Mouse (Mus musculus) embryonic facial prominence, embryonic 10.5 days (tissue): ENCODE measurements at regions not wholly inside any gene's neighbourhood (a gene's known extent, or its start where the extent isn't known, plus 50 kb on each side); places are given as distances from the start of the nearest gene placed in this dataset.

Experiments used
- DNase-seq: peaks from one replicate; pipeline ENCODE4 v3.0.0-alpha.2; 2017; ENCODE audit warnings: low spot score
- H3K27ac ChIP-seq: fragments of 300-500 bp; sonication (generic); replicated peaks from 2 replicates; pipeline ENCODE4 v1.5.1; 2016; ENCODE audit warnings: mild to moderate bottlenecking
- H3K27me3 ChIP-seq: fragments of 300-500 bp; sonication (generic); replicated peaks from 2 replicates; pipeline ENCODE4 v1.6.1; 2016; ENCODE audit warnings: low read depth, mild to moderate bottlenecking; ENCODE audit not compliant: poor library complexity, severe bottlenecking
- H3K36me3 ChIP-seq: fragments of 300-500 bp; sonication (generic); replicated peaks from 2 replicates; pipeline ENCODE4 v1.6.1; 2016; ENCODE audit warnings: mild to moderate bottlenecking, moderate library complexity
- H3K4me1 ChIP-seq: fragments of 300-500 bp; sonication (generic); 2 replicates; pipeline ENCODE4 v1.6.1; 2016
- H3K4me3 ChIP-seq: fragments of 300-500 bp; sonication (generic); 2 replicates; pipeline ENCODE4 v1.5.1; 2016; ENCODE audit warnings: mild to moderate bottlenecking, moderate library complexity
- H3K9me3 ChIP-seq: fragments of 300-500 bp; sonication (generic); 2 replicates; pipeline ENCODE4 v1.6.1; 2016; ENCODE audit warnings: mild to moderate bottlenecking
- WGBS: fragments of 180-500 bp; shearing (Covaris S2); methylation state at CpG from one replicate; pipeline ENCODE4 v1.1.7; 2016; 5-methylcytosine and 5-hydroxymethylcytosine counted together

DNA sequence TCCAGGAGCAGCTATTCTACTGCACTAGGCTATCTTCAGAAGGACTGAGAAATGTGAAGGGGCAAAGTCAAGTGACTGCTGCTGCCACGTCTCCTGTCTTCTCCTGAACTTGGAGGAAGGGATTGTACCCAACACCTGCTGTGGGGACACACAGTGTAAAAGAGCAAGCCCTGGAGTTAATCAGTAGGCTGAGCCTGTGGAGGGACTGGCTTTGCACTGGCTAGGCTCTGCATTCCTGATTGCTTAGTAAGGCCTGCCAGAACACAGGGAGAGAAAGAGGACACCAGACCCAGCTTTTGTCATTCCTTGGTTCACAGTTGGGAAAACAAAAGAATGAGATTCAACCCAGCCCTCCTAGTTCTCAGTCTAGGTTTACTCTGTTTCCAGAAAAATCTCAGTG, 472.7 kb upstream of the Adamts9 start:
- Histone ChIP-seq H3K4me1 (peaks cover 4% of the 10 kb centered on the region; the same call in 1 of the 2 replicates), H3K9me3 (no peaks in the 10 kb centered on the region), H3K27me3 (no peaks in the 10 kb centered on the region), H3K36me3 (no peaks in the 10 kb centered on the region), H3K4me3 (no peak overlapping the region), H3K27ac (no peak overlapping the region)
- DNase-seq: no peak
- 33% methylated on average over 1 of the region's 1 CpGs for WGBS

DNA sequence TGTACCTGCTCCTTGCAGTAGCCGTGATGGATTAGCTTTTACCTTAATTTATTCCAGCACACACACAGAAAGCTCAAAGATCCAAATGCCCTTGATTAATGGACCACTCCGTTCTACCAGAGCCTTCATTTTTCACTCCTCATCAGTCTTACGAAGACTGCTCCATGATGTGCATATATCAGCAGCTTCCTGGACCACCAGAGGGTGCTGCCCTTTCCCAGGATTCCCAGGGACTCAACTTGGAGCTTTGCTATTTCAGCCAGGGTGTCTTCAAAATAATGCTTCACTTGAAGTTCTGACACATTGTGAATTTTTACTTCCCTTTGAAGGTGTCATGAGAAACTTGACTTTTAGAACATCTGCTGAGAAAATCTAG, 467.8 kb upstream of the Adamts9 start:
- H3K27me3 ChIP-seq: no peaks in the 10 kb centered on the region

GRCm38 (mm10) chr6:93410416-93411076, 467.3 kb upstream of the Adamts9 start:
- Histone ChIP-seq H3K9me3 (no peaks in the 10 kb centered on the region), H3K27ac (no peak overlapping the region), H3K4me3 (no peak overlapping the region), H3K36me3 (no peaks in the 10 kb centered on the region), H3K27me3 (no peaks in the 10 kb centered on the region), H3K4me1 (0 out of 2 replicates have a peak, but pooled peaks cover 3% of the 10 kb centered on the region)
- DNase-seq: no peak
- WGBS: 77% methylated on average over 5 of the region's 5 CpGs

More for the DNA sequence above, 467.8 kb upstream of the Adamts9 start:
- H3K4me1 ChIP-seq: peaks cover 7% of the 10 kb centered on the region; the same call in 1 of the 2 replicates
- 83% methylated on average over 3 of the region's 3 CpGs for WGBS
- no peak overlapping the region for H3K27ac ChIP-seq
- no peak for DNase-seq
- H3K9me3 ChIP-seq: no peaks in the 10 kb centered on the region
- no peaks in the 10 kb centered on the region for H3K36me3 ChIP-seq
- H3K4me3 ChIP-seq: no peak overlapping the region

GRCm38 (mm10) chr6:93398551-93398950, 455.3 kb upstream of the Adamts9 start:
- no peak for DNase-seq
- H3K36me3 ChIP-seq: no peaks in the 10 kb centered on the region
- WGBS: 86% methylated on average over 2 of the region's 2 CpGs
- H3K9me3 ChIP-seq: no peaks in the 10 kb centered on the region
- H3K4me3 ChIP-seq: no peak overlapping the region
- 0 out of 2 replicates have a peak, but pooled peaks cover 2% of the 10 kb centered on the region for H3K4me1 ChIP-seq
- H3K27ac ChIP-seq: no peak overlapping the region
- H3K27me3 ChIP-seq: no peaks in the 10 kb centered on the region

- Histone ChIP-seq H3K9me3 (no peaks in the 10 kb centered on the region), H3K27me3 (no peaks in the 10 kb centered on the region), H3K4me1 (0 out of 2 replicates have a peak, but pooled peaks cover 2% of the 10 kb centered on the region), H3K4me3 (no peak overlapping the region), H3K27ac (no peak overlapping the region), H3K36me3 (no peaks in the 10 kb centered on the region)
- 37% methylated on average over 5 of the region's 5 CpGs for WGBS
- DNase-seq: no peak
Observed at GRCm38 (mm10) chr6:93397074-93397473, 453.8 kb upstream of the Adamts9 start.

DNA sequence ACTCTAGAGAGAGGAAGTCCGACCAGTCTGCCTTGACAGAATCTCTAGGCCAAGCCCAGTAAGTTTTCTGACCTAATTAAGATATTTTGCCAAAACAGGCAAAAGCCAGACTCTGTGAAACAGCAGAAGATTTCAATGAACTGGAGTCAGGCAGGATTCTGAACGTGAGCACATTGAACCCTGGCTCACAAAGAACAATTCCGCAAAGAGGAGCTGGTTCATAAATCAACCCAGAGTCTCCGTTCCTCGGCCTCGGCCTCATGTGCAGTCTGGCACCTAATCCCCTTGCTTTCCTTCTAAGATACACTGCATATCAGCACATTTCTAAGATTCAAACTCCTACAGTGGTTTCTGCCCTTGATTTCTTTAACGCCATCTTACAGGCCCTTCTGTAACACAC, 452.7 kb upstream of the Adamts9 start:
- Histone ChIP-seq H3K4me1 (0 out of 2 replicates have a peak, but pooled peaks cover 2% of the 10 kb centered on the region), H3K4me3 (no peak overlapping the region), H3K27me3 (no peaks in the 10 kb centered on the region), H3K9me3 (no peaks in the 10 kb centered on the region), H3K36me3 (no peaks in the 10 kb centered on the region), H3K27ac (no peak overlapping the region)
- WGBS: 88% methylated on average over 7 of the region's 7 CpGs
- DNase-seq: no peak

- 74% methylated on average over 6 of the region's 6 CpGs for WGBS
- no peak overlapping the region for H3K27ac ChIP-seq
- no peak overlapping the region for H3K4me3 ChIP-seq
- no peaks in the 10 kb centered on the region for H3K27me3 ChIP-seq
- H3K4me1 ChIP-seq: 0 out of 2 replicates have a peak, but pooled peaks cover 2% of the 10 kb centered on the region
- DNase-seq: no peak
- no peaks in the 10 kb centered on the region for H3K36me3 ChIP-seq
- H3K9me3 ChIP-seq: no peaks in the 10 kb centered on the region
Observed at GRCm38 (mm10) chr6:93395296-93395695, 452.0 kb upstream of the Adamts9 start.

GRCm38 (mm10) chr6:93393551-93393950, 450.3 kb upstream of the Adamts9 start:
- no peaks in the 10 kb centered on the region for H3K36me3 ChIP-seq
- H3K9me3 ChIP-seq: no peaks in the 10 kb centered on the region
- no peak overlapping the region for H3K4me3 ChIP-seq
- no peak for DNase-seq
- H3K27ac ChIP-seq: no peak overlapping the region
- no peaks in the 10 kb centered on the region for H3K27me3 ChIP-seq
- H3K4me1 ChIP-seq: 0 out of 2 replicates have a peak, but pooled peaks cover 2% of the 10 kb centered on the region
- WGBS: 77% methylated on average over 5 of the region's 5 CpGs

GRCm38 (mm10) chr6:93392402-93392801, 449.1 kb upstream of the Adamts9 start:
- H3K4me1 ChIP-seq: 0 out of 2 replicates have a peak, but pooled peaks cover 2% of the 10 kb centered on the region
- DNase-seq: no peak
- H3K36me3 ChIP-seq: no peaks in the 10 kb centered on the region
- H3K9me3 ChIP-seq: no peaks in the 10 kb centered on the region
- H3K4me3 ChIP-seq: no peak overlapping the region
- WGBS: 85% methylated on average over 6 of the region's 6 CpGs
- H3K27me3 ChIP-seq: no peaks in the 10 kb centered on the region
- H3K27ac ChIP-seq: no peak overlapping the region

DNA sequence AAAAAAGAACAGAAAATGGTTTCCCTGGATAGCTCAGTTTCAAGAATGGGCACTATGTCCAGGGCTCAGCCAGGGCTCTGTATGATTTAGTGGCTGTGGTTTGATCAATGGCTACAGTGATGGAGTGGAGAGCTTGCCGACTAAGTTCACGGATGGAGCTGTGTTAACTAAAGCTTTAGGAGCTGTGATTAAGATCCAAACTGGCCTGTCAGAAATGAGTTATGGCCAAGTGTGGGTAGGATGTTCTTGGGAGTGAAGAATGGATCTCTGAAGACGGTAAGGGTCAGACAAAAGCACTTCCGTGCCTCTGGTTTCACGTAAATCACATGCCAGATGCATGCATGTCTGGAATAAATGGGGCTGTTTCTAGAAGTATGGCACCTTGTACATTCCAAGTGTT, 447.9 kb upstream of the Adamts9 start:
- Histone ChIP-seq H3K9me3 (no peaks in the 10 kb centered on the region), H3K27ac (no peak overlapping the region), H3K27me3 (no peaks in the 10 kb centered on the region), H3K36me3 (no peaks in the 10 kb centered on the region), H3K4me1 (0 out of 2 replicates have a peak, but pooled peaks cover 2% of the 10 kb centered on the region), H3K4me3 (no peak overlapping the region)
- DNase-seq: no peak
- WGBS: 91% methylated on average over 5 of the region's 5 CpGs

DNA sequence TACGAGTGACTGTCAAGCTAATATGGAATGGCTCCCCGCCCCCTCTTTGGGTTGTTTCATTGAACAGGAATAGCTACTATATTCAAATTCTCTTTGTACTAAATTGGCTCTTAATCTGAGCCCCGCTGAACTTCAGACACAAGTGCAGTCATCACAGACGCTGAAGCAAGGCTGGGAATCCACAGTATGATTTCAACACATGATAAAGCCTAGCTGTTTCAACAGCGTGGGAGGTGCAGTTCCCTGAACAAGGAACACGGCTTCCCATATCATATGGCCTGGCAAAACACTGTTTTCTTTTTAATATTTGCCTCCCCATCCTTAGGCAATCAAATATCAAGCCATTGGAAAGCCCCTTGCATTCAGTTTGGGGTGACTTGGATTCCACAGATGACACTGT, 428.0 kb upstream of the Adamts9 start:
- no peak overlapping the region for H3K27ac ChIP-seq
- H3K4me1 ChIP-seq: no peaks in the 10 kb centered on the region
- H3K9me3 ChIP-seq: no peaks in the 10 kb centered on the region
- H3K4me3 ChIP-seq: no peak overlapping the region
- H3K27me3 ChIP-seq: no peaks in the 10 kb centered on the region
- H3K36me3 ChIP-seq: no peaks in the 10 kb centered on the region
- DNase-seq: no peak
- 83% methylated on average over 6 of the region's 6 CpGs for WGBS

- Histone ChIP-seq H3K4me1 (no peaks in the 10 kb centered on the region), H3K36me3 (no peaks in the 10 kb centered on the region), H3K27me3 (no peaks in the 10 kb centered on the region), H3K4me3 (no peak overlapping the region), H3K9me3 (no peaks in the 10 kb centered on the region), H3K27ac (no peak overlapping the region)
- 62% methylated on average over 4 of the region's 4 CpGs for WGBS
- DNase-seq: no peak
Observed at GRCm38 (mm10) chr6:93363846-93364245, 420.6 kb upstream of the Adamts9 start.

GRCm38 (mm10) chr6:93353353-93354125, 410.2 kb upstream of the Adamts9 start:
- WGBS: 85% methylated on average over 12 of the region's 12 CpGs
- H3K27ac ChIP-seq: no peak overlapping the region
- H3K36me3 ChIP-seq: no peaks in the 10 kb centered on the region
- H3K9me3 ChIP-seq: no peaks in the 10 kb centered on the region
- H3K4me3 ChIP-seq: no peak overlapping the region
- peaks cover 4% of the 10 kb centered on the region; the same call in 1 of the 2 replicates for H3K4me1 ChIP-seq
- no peaks in the 10 kb centered on the region for H3K27me3 ChIP-seq
- DNase-seq: no peak
